Mouse (Mus musculus) layer of hippocampus, adult 9-10 months (tissue): ENCODE measurements at regions not wholly inside any gene's neighbourhood (a gene's known extent, or its start where the extent isn't known, plus 50 kb on each side); places are given as distances from the start of the nearest gene placed in this dataset.
A peak's percentile ranks its signal among the peaks of the same experiment; 100 is the strongest.

Experiments
- DNase-seq: peaks from one replicate; pipeline ENCODE4 v3.0.0; 2022; ENCODE audit warnings: low spot score

DNA sequence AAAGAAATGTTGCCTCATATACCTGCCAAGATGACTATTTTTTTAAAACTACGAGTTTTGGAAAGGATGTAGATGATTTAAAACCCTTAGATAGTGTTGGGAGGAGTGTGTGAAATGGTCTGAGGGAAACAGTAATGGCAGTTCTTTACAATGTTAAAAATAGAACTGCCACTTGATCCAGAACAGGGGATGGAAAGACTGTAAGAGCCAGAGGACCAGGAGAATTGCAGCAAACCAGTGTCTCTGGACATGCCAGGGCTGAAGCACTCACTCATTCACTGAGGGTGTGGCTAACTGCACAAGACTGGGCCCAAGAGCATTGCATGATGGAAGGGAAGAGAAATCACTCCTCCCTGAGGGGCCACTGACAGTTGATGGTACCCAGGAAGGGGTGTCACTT lies 53.9 kb upstream of the Rasgef1b start:
- DNase-seq = no peak

GRCm38 (mm10) chr5:99785850-99786249 lies 57.0 kb upstream of the Rasgef1b start:
- DNase-seq = no peak

GRCm38 (mm10) chr5:99787239-99787638 lies 58.4 kb upstream of the Rasgef1b start:
- no peak for DNase-seq

DNA sequence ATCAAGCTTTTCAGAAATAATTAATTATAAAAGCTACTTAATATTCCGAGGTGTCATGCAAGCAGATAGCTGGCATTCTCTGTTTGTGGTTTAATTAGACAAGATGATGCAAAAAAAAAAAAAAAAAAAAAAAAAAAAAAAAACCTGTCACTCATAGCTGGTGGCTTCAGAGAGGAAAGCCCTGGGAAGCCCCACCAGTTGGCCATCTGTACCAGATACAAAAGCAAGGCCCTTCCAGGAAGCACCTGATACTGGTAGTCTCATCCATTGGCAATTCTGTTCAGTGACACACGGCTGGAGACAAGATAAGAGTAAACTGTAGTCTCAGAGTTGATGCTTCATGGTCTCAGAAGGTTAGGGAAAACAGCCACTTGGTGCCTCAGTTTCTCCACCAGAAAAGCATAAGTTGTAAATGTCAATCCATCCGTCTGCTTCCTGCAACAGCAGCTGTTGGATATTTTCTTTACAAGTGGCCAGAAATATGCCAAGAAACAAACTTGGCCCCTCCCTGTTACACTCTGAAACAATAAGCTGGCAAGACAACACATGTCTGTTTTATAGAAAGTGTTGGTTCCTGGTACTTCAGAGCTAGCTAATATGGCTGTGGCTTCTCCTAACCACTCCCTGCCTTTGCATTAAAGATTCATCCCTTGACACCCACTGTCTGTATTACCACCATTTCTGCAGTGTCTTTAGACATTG lies 59.0 kb upstream of the Rasgef1b start:
- DNase-seq = no peak

DNA sequence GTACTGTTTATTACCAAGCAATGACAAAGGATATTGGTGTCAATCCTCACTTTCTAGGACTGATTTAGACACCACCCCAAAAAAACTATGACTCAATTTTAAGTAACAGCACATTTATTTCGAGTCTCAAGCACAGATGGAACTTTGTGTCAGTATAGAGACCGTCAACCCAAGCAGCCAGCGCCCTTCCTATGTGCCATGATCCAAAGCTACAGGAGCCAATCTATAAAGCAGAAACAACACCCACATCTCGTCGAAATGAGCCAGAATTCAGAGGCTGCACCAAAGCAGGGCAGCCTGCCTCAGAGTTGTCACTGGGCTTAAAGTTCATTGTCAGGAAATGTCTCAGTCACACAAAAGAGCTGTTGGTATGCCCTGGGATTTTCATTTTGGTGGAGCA lies 61.9 kb upstream of the Rasgef1b start:
- DNase-seq = no peak

DNA sequence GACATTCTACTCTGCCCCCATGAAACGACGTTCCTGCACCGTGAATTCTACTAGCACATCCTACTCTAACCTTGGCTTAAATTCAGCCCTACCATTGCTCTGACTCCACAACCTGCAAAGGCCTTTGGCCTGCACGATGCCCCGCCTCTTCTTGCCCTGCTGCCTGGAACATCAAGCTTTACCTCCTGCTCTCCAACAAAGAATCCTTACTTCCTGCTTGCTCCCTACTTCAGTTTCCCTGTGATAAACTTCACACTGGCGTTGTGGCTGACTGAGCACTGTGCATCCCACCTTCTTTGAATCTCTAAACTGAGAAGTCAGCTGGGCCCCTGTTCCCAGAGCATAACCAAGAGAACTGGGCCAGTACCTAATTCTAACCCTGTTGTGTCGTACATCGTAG lies 71.7 kb upstream of the Rasgef1b start:
- no peak for DNase-seq

DNA sequence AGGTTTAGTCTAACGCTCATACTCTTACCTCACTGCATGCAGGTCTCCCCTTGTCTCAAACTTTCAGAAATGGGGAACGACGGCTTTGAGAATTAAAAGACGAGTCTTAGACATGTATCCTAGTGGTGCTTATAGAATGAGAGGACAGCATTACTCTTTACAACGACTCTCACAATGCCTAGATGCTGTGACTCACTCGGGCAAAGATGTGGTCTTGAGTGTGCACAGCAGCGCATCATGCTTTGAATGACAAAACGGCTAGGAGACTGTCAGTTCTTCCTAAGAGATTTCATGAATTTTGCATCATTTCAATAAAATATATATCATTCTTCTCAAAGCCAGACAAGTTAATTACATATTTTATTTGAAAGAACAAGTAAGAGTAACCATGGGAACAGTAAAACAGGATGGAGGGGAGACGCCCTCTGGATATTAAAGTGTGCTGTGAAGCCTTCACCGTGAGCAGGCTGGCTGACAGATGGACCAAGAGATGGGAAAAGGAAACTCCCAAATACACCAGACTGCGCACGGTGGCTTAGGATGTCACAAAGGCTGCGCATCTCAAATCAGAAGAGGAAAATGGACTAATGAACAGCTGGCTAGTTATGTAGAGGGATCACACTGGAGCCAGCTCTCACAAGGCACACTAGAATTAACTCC lies 73.1 kb upstream of the Rasgef1b start:
- peak; percentile 5 for DNase-seq

- DNase-seq = no peak
These were observed 79.2 kb upstream of the Vamp9 start for GRCm38 (mm10) chr5:99826861-99827260.

GRCm38 (mm10) chr5:99828516-99828915 lies 77.5 kb upstream of the Vamp9 start:
- DNase-seq = no peak

GRCm38 (mm10) chr5:99838236-99838775 lies 67.7 kb upstream of the Vamp9 start:
- no peak for DNase-seq

- DNase-seq = no peak
These were observed 66.4 kb upstream of the Vamp9 start for GRCm38 (mm10) chr5:99839661-99840060.

GRCm38 (mm10) chr5:99840884-99841283 lies 65.2 kb upstream of the Vamp9 start:
- DNase-seq = no peak

DNA sequence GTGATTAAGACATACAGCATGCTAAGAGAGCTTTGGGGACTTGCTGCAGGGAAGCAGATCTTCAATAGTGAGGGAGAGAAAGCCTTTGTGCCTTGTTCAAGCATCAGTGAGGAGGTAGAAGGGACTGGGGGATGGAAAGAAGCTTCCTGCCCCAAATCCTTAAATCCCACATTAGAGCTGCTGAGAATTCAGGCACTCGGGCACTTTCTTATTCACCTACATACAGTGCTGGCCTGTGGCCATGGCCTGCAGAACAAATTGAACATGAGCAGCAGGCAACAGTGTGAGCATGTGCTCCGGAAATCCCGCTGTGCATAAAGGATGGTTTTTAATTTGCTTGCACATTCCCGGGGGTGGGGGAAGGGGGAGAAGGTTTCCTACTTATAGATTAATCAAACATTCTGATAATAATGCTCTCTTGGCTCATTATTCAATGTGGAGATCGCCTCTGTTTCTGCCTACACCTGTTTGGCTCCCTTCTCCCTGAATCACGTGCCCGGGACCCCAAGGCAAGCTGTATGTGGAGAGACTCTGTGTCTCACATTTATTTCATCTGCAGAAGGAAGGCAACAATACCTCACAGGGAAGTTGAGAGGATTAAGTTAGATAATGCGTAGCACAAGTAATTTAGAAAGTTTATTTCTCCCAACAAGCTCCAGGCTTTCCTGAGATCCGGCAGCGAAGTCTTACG lies 60.3 kb upstream of the Vamp9 start:
- DNase-seq = no peak

GRCm38 (mm10) chr5:99848158-99848988 lies 57.7 kb upstream of the Vamp9 start:
- no peak for DNase-seq

DNA sequence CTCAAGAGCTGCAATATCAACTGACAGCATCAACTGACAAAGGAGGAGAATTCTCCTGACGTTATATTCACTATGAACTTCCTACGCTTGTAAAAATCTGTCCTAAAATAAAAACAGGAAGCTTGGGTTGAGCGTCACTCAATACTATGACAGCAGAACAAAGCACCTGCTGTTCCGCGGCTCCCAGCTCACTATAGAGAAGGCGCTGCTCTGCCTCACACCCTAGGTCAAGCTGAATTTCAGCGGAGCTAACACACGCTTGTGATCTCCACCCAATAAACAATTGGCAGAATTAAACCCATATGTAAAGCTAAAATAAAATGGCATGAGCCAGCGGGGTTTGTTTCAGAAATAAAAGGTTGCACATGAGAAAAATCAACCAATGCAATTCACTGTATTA lies 57.1 kb upstream of the Vamp9 start:
- DNase-seq = no peak

DNA sequence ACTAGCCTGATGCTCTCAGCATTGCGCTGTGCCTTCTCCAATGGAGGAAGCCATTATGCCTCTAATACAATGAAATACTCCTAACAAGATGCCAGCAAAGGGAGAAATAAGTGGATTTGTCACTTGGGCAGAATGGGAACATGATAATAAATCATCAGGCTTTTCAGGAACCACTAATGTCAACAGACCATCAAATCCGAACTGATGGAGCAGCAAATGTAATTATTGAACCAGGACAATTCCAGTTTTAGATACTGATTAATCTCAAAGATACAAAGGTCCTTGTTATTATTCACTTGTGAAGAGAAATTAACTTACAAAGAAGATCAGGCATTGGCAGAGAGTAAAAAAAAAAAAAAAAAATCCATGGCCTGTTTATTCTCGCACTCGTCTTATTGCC lies 53.7 kb upstream of the Vamp9 start:
- DNase-seq = no peak
